Mouse (Mus musculus) cerebral cortex, adult 2 months (tissue): ENCODE data around the gene 4931422A03Rik.

Experiments used
- WGBS: fragments of 180-500 bp; shearing (Covaris S2); methylation state at CpG from one replicate; pipeline ENCODE4 v1.1.7; 2018; 5-methylcytosine and 5-hydroxymethylcytosine counted together

Gene 4931422A03Rik

GRCm38 (mm10) chr2:103934270-103934669 lies 93.9 kb downstream of the 4931422A03Rik start:
- WGBS: 77% methylated on average over 7 of the region's 7 CpGs

- WGBS: 84% methylated on average over 9 of the region's 9 CpGs
Observed at GRCm38 (mm10) chr2:103932480-103932879, 95.7 kb downstream of the 4931422A03Rik start.

- 68% methylated on average over 2 of the region's 2 CpGs for WGBS
Observed at GRCm38 (mm10) chr2:103932025-103932424, 96.1 kb downstream of the 4931422A03Rik start.

- 85% methylated on average over 7 of the region's 7 CpGs for whole genome bisulfite sequencing
Observed at GRCm38 (mm10) chr2:103931511-103931911, 96.7 kb downstream of the 4931422A03Rik start.

- WGBS: 50% methylated on average over 13 of the region's 13 CpGs
Observed at GRCm38 (mm10) chr2:103930306-103931019, 97.7 kb downstream of the 4931422A03Rik start.

- WGBS: 63% methylated on average over 1 of the region's 1 CpGs
Observed at GRCm38 (mm10) chr2:103927610-103928145, 100.5 kb downstream of the 4931422A03Rik start.

- over 99% methylated on average over 4 of the region's 4 CpGs for WGBS
Observed at GRCm38 (mm10) chr2:103926586-103927113, 101.5 kb downstream of the 4931422A03Rik start.

- WGBS: 90% methylated on average over 6 of the region's 6 CpGs
Observed at GRCm38 (mm10) chr2:103919488-103919887, 108.7 kb downstream of the 4931422A03Rik start.

GRCm38 (mm10) chr2:103918375-103918774 lies 109.8 kb downstream of the 4931422A03Rik start:
- 92% methylated on average over 2 of the region's 2 CpGs for WGBS

GRCm38 (mm10) chr2:103917375-103917774 lies 110.8 kb downstream of the 4931422A03Rik start:
- 87% methylated on average over 5 of the region's 5 CpGs for WGBS
